Mouse (Mus musculus): Measurements from ENCODE around the gene C87436.

GRCm38 (mm10) chr6:86420491-86420890 is 17.7 kb upstream of the C87436 start:
- peak; percentile 34; the same call in 1 of the 2 replicates for TF ChIP-seq CTCF (IDR thresholded peaks at IDR 0.05; ENCODE audit: borderline replicate concordance, extremely low read depth, insufficient read depth, insufficient read length)
- no peak for TF ChIP-seq POLR2A (IDR thresholded peaks at IDR 0.05; ENCODE audit: borderline replicate concordance, extremely low read depth, insufficient read depth, insufficient read length, poor library complexity, severe bottlenecking)

All from brain, embryonic 14.5 days (tissue).